Mouse (Mus musculus) inflammation-experienced regulatory T-cells, adult 6 months (primary cell): ENCODE data around the gene Pcgf3. TPM values are rescaled to one million over a fixed set of nuclear protein-coding genes. Genes with fewer than 3 reads are reported as not detected.

ENCODE experiments used
- ATAC-seq: one replicate; pipeline ENCODE4 v1.8.0; 2017
- polyA plus RNA-seq, 3 experiments: library from polyadenylated mRNA; unstranded; fragments of 100-300 nt; shearing (Covaris generic); gene quantifications; one replicate each; pipeline ENCODE4 v1.2.1; 2017

Pcgf3 gene
- 1 to 10 TPM; 3.5 to 5.8 (median 4.9) TPM for polyA plus RNA-seq

DNA sequence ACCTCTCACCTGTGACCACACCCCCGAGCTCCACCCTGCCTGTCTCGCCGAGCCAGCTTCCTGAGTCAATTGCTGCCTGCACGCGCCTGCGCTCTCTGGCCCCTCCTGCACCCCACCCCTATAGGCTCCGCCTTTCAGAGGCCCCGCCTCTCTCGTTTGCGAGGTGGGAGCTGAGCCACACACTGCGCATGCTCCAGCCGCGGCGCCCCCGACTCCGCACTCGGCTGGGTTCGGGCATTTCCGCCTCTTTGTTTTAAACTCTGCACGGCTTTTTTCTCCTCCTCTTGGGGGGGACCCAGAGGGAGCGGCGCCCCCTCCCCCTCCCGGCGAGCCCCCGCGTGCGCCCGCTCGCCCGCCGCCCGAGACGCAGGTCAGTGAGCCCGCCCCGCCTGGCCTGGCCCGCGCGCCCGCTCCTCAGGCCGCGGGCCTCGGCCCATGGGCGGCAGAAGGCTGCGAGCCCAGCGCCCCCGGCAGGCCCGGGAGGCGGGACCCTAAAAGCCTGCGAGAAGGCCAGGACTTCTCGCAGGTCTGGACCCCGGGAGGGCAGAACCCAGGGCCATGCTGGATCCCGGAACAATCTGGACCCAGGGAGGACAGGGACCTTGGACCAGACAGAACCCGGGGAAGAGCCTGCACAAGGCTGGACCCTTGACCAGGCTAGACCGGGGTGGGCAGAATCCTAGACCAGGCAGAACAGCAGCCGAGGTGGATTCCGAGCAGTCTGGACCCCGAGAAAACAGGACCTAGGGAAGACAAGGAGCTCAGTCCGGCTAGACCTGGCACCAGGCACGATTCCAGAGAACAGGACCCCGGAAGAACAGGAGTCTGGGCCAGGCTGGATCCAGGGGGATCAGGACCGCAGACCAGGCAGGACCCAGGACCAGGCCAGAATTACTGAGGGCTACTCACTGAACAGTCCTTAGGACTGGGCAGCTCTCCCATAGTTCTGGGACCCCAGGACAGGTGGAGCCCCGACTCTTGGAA, at the start of gene Pcgf3:
Gene Pcgf3, plus strand, starts transcription at position 151 of the 984 bp plus-strand sequence.
- ATAC-seq = peak; percentile 97

DNA sequence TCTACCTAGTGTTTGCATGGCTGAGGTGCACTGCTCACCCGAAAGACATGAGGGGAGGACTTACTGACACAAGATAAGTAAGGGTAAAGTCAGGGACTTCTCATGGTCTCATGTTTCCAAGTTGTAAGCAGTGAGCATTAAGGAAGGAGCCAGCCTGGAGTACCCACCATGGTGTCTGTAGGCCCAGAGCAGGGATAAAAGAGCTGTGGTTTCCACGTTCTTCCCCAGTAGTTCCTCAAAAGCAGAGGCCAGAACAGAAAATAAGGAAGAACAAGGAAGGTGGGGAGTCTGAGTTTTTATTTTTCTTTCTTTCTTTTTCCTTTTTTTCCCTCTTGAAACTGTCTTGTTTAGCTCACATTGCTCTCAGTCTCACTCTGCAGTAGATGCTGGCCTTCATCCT, 46.3 kb upstream of the Pcgf3 start:
- ATAC-seq = no peak

DNA sequence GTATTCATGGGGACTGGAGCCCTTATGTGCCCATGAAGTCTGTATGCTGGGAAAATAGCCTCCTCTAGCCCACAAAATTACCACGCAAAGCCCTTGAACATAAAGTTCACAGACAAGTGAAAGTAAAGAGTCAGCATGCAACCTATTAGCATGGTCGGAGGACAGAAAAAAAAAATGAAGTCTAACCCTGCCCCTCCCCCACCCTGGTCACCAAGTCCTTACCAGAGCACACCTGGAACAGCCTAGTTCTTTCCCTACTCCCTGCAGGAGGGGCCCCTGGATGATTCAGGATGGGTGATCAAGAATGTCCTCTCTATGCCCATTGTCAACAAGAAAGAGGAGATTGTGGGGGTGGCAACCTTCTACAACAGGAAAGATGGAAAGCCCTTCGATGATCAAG, 38.3 kb upstream of the Pcgf3 start:
- ATAC-seq = no peak

DNA sequence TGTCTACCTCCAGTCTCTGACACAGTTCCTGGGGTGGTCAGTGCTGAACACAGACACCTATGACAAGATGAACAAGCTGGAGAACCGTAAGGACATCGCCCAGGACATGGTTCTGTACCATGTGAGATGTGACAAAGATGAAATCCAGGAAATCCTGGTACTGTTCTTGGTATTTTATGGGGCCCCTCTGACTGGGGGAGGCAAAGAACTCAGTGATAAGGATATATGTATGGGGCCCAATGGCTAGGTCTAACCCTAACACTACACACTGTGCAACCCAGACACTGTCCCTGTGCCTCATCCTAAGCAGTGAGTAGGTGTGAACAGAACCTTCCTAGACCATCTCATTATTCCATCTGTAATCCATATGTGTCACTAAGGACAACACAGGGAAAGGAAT, 37.6 kb upstream of the Pcgf3 start:
- no peak for ATAC-seq

DNA sequence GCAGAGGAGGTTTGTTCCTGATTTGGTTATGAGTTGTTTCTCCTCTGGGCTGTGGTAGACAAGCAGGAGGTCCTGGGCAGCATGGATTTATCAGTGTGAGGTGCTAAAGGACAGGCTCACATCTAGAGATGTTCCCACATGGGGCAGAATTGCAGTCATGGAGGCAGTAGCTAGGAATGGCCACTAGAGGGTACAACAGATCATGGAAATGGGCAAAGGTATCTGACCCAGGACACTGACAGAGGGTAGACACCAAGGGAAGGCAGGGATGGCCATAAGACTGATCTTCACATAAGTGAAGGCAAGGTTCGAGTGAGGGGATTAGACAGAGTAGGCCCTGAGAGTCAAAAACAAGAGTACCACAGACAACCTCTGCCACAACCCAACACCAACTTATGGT, 33.8 kb upstream of the Pcgf3 start:
- ATAC-seq = peak; percentile 73

DNA sequence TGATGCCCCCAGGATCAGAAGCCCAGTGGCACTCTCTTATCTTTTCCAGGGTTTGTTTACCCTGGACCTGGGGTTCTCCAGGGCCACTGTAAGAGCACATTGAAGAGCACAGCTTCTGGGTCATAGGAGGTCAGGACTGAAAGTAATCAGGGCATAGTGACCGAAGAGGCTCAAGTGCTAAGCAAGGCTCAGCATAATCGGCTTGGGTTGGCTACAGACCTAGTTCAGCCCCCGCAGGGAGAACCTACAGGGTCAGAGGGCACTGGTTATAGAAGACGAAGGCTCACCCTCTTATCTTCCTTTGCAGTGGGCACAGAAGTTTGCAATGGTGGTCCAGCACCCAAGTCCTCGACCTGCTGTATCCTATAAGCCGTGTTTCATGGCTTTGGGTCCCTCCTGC, 29.8 kb upstream of the Pcgf3 start:
- ATAC-seq = no peak

DNA sequence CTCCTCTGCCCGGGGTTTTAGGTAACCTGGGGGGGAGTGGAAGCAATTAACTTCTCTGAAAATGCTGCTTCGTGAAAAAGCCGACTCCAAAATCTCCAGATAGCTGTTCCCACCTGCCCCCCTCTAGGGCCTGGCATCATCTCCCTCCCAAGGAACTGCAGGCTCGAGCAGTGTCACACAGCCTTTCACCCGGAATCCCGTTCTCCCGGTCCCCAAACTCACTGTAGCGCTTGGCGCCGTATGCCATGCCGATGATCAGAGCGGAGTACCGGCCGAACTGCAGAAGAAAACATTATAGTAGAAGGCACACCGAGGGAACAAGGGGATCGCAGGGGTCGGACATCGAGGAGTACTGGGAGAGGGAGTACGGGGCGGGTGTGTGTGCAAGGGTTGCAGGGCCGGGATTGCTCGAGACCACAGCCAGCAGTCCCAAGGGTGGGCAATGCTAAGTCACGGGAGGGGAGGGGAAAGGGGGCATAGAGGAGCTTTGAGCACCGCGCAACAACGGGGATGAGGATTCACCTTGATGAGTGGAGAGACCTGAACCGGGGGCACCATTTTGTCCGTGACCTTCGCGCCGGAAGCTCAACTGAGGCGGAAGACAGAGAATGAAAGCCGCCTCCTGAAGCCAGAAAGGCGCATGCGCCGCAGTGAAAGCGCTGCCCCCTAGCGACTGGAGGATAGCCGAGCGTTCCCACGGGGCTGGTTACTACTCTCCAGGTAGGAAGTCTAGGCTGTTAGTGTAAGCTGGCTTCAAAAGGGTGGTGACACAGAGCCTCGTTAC, 27.0 kb upstream of the Pcgf3 start, which contains the start of gene Atp5k:
Gene Atp5k, minus strand, starts transcription at position 645 of the 784 bp plus-strand sequence.
- ATAC-seq = peak; percentile 97

DNA sequence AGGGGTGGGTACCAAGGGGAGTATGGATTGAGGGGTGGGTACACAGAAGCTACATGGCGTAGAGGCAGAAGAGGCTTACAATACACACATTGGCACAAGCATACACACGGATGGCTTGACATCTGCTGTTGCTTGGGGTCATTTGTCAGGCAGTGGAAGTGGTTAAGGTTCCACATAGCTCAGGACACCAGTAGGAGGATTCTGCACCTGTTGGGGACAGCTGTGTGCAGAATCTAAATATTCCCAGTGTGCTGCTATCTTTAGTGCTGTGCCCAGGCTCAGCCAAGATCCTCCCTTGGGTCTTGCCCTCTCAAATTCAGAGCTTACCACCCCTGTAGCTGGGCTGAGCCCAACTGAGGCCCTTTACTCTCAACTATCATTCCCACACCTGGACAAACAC, 24.9 kb upstream of the Pcgf3 start:
- ATAC-seq = no peak

DNA sequence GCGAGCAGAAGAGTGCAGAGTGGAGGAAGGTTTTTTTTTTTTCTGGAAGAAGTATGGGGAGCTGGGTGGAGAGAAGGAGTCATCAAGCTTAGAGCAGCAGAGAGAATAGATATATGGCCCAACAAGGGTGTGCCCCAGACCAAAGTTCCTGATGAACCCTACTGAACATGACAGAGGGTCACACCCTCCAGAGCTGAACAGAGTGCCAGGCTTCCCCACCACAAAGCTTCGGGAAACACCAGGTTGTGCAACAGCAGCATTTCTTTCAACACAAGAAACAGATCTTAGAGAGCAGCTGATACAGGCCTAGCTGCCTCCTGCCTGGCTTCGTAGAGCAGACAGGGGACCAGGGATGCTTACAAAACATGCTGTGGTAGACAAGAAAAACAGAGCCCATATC, 14.1 kb upstream of the Pcgf3 start:
- ATAC-seq = no peak

DNA sequence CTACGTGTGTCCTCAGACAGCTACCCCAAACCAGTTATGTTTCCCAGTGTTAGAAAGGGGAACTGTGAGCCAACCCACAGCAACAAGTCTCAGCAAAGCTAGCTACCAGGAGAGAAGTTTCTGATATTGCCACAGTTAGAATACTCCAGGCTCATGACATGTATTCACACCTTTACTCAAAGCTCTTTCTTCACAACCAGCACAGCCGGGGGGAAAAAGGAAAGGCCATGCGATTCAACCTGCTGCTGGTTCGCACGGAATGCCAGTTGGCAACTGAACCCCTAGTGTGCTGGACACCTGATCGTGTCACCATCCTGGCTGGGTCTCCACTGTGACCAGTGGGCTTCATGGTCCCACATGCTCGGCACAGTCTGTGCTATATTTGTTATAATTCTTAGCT, 13.2 kb upstream of the Pcgf3 start:
- ATAC-seq = no peak

DNA sequence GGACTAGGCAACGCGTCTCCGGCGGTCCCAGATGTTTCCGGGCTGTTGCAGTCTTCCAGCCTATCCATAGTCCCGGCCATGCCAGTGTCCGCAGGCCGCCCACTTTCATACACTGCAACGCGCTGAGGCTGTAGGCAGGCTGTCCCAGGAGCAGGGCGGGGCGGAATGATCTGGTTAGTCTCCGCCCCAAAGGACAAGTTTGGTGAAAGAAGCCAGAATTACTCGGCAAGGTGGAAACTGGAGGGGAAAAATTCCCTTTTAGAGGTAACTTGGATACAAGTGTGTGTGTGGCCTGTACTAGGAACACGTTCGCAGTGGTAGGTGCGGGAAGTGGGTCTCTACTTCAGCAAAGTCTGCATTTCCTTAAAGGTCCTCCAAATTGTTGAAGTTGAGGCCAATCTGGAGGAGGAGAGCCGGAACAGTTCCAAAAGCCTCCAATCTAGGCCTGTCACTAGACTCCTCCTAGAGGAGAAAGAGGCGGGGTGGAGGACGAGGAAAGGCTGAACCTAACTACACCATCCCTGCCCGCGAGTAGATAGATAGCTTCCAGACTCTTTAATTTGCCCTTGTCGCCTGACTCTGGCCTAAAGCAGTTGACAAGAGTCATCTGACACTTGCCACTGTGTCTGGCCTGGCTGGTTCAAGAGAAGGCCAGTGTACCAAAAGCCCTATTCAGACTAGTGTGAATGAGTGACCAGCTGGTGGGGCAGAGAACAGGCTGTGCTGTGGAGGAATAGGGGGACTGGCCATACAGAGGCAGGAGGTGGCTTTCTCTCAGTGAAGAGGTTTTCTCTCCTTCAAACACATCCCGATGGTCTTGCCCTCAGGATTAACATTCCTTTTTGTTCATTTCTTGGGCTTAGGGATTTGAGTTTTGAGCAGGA, 12.0 kb upstream of the Pcgf3 start, which contains the start of gene Mfsd7a:
Gene Mfsd7a, minus strand, starts transcription at position 107 of the 884 bp plus-strand sequence.
- no peak for ATAC-seq

DNA sequence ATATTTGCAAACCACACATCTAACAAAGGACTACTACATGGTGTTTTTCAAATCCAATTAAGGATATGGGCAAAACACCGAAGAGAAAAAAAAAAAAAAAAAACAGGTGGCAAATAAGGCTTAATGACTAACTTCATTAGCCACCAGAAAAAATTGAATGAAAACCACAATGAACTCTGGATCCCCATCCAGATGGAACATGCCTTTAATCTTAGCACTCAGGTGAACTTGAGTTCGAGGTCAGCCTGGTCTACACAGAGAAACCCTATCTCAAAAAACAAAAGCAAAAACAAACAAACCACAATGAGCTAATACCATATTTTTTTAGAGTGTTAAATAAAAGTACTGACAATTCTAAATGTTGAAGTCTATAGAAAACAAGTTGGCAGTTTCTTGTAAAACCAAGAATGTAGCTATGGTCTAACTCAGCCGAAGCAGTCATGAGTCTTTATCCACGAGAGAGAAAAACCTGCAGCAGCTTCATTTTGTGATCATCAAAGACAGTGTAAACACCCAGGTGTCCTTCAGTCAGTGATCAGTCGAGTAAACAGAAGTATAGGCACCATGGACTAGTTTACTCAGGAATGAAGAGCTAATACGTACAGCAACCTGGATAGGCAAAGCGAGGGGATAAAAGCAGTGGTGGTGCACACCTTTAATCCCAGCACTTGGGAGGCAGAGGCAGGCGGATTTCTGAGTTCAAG, 10.0 kb upstream of the Pcgf3 start:
- ATAC-seq = no peak

DNA sequence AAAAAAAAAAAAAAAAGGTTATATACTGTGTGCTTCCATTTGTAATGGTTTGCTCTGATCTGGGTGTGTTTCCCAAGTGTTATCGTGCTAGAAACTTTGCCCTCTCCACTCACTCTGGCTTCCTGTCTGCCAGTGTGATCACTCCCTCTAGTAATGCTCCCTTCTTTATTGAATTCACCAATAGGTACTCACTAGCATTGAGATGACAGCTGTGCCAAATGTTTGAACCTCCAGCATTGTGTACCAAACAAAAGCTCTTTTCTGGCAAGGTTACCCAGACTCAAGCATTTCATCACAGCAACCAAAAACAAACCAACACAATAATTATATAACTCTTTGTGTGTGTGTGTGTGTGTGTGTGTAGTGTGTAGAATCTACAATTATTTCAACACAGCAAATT, 9.4 kb upstream of the Pcgf3 start:
- ATAC-seq = no peak

DNA sequence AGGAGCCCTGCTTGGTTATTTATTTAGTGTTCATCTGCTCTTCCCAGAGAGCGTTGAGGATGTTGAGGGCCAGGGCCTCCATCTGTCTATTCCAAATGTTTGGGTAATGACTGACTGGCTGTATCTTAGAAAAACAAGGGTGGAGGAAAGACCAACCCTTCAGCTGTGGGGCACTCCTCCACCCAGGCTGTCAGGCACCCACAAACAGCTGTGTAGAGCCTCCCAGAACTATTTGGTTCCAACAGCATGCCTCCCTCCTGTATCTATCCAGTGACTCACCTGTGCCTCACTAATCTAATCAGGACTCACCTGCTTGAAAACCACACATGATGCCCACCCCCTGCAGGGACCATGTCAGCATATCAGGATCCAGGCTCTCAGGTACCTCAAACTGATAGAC, 8.6 kb upstream of the Pcgf3 start:
- ATAC-seq = no peak

DNA sequence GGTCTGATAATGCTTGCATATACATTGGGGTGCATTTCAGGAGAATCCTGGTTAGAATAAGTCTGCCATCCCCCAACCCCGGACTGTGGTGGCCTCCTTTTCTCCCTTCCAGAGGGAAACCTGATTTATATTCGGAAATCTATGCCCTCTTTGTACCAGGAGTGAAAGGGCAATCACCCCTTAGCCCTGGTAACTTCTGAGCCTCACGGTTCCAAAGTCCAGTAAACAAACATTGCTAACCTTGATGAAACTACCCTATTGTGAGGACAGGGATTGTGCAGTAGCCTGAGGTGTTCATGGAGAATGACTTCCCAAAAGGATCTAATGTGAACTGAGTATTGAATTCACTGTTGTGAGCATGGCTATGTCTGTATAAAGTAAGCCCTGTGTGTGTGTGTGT, 6.9 kb upstream of the Pcgf3 start:
- ATAC-seq = no peak

DNA sequence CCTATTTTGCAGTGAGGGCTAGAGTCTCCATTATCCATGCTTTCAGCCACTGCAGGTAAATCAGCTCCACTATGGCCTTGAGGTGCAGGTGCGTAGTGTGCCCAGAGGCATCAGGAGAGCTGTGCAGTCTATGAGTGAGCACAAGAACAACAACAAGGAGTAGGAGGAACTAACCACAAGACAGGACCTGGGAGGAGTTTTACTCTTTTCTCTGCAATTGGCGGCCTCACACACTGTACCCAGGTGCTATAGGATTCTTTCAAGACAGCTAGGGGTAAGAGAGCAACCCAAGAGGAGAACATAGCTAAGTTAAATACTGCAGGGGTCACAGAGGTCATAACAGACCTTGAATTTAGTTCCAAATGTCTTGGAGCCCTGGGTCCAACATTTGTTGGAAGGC, 2.3 kb upstream of the Pcgf3 start:
- ATAC-seq = no peak

DNA sequence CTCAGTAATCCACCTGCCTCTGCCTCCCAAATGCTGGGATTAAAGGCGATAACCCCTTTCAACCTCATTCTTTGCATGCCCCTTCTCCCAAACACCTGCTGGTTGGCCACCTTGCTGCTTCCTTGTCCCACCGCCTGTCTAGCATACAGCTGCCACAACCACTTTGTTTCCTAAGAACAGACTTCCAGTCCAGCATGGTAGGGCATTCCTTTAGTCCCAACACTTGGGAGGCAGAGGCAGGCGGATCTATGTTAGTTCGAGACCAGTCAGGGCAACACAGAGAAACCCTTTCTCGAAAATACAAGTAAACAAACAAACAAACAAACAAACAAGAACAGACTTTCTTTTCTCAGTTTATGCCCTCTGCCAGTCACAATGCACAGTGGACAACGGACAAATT, 571 bp upstream of the Pcgf3 start:
- ATAC-seq = no peak

DNA sequence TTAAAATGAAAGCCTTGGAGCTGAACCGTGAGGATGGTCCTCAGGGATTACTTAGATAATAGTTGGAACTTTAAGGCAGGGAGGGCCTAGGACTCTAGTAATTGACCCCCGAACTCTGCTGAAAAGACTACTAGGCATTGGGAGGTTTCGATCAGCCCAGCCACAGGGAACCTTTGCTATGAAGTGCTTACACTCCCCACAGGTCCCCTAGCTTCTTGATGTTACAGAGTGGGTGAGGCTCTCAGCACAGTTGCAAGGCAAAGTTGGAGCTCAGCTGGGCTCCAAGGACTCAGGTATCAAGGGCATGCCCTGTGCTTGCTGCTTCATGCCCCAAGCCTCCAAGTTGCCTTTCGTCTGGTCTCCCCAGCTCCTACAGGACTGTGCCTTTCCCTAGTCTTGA, 1.4 kb downstream of the Pcgf3 start:
- ATAC-seq = no peak

DNA sequence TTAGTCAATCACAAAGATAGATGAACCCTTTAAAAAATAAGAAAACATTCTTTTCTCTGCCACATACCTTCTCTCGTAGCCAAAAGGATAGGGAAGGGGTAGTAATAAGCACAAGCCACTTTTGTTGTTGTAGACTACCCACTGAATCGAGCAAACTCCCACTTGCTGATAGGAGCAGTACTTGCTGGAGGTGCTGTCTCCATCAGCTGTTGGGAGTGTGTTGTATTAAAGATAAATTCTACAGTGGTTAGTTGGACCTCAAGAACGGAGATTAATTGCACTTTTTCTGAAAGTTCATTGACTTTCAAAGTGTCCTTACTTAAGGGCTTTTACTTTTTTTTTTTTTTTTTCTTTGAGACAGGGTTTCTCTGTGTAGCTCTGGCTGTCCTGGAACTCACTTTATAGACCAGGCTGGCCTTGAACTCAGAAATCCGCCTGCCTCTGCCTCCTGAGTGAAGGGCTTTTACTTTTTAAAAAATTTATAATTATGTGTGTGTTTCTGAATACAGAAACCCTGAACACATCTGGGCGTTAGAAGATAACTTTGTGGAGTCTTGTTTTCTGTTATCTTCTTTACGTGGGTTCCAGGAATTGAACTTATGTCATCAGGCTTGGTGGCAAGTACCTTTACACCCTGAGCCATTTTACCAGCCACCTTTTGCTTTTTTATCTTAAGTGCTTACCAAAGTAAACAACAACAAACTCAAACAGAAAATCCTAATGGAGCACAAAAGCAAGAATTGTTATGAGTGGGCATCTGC, 4.3 kb downstream of the Pcgf3 start:
- ATAC-seq = no peak

DNA sequence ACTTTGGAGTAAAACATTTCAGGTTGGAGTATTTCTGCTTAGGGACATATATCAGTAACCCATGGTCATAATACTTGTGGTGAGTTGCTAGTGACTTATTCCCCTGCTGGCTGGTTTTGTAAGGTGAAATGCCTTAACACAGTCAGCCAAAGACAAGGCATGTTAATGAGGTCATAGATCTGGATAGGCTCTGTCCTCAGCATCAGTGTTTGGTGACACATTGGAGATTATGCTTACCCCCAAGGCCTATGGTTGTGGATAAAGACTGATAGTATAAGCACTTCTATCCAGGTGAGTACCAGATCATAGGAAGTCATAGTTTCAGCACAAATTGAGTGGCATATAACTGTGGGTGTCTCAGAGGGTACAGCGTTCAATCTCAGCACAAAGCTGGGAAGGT, 5.6 kb downstream of the Pcgf3 start:
- no peak for ATAC-seq

DNA sequence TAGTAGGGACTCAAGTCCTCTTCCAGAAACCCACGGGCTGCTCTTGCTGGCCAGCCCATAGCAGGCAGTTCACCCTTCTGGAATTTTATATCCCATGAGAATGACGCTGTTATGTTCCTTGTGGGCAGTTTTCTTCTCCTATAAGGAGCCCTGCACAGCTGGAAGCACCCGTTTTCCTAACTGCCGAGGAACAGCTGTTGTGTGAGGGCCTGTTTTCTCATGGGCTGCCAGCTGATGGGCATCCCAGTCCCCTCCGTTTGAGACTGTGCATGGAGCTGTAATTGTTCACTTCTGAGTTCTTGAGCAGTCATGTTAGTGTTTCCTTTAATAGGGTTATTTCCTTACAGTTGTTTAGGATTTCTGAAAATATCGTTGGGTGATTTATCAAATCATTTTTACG, 8.6 kb downstream of the Pcgf3 start:
- ATAC-seq = no peak
